Mouse (Mus musculus): ENCODE data around the gene Vmn1r171. TPM values are rescaled to one million over a fixed set of nuclear protein-coding genes. Genes with fewer than 3 reads are reported as not detected.

Gene Vmn1r171
- polyA plus RNA-seq (2012; ENCODE audit: low replicate concordance) = not detected in 2 replicates

DNA sequence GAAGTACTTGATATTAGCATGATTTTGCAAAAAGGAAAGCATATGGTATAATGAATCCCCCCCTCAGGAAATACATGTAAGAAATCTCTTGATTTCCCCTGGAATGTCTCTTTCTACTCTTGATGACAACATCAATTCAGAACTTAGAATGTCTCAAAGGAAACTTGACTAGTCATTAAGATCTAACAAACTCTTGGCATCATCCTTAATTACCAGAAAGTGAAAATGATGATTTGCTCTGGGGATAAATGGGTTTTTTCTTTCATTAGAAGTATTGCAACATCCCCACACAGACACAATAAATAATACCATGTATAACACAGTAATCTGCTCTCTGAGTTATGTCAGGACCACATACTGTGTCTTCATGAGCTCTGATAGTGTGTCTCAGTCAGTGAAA lies at the start of gene Vmn1r171:
TSS of gene Vmn1r171 (plus strand) at position 301 of the 400 bp plus-strand sequence.

DNA sequence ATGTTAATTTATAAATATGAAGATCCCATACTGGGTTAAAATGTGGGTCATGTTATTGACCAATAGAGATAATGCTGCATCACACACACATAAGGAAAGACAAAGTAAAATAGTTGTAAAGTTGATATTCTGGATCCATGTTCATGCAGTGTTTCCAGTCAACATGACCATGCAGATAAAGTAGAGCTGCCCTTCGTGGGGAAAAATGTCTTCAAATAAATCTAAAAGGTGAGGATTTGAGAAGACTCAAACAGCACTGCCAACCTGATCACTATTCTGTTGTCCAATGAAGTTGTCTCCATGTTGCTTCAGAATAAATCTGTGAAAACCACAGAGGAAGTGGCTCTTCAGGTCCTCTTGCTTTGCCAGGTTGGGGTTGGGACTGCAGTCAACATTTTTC lies 24.6 kb upstream of the Vmn1r171 start, which contains the start of gene Vmn1r170:
TSS of gene Vmn1r170 (plus strand) at position 301 of the 400 bp plus-strand sequence.

DNA sequence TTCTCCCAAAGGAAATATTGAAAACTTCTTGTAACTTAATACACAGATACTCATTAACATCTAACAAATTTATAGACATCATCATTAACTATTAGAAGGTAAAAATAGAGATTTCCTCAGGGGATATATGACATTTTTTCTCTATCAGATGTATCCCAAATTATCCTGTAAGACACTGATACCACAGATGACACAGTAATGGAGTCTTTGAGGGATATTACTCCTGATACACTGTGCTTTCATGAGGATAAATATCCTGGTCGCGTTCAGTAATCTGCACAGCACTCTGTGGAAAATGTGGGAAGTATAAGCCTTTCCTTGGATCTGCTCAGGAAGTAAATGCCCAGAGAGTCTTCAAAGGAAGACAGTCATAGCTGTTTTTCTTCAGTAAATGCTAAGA lies 27.5 kb downstream of the Vmn1r171 start, which contains the start of gene Vmn1r172:
TSS of gene Vmn1r172 (plus strand) at position 301 of the 400 bp plus-strand sequence.

Other genes with a start within 250 kb of the Vmn1r171 start
- not detected in 2 replicates for gene Nlrp5, start 244.8 kb upstream of the Vmn1r171 start, polyA plus RNA-seq (2012; ENCODE audit: low replicate concordance)
- not detected in 2 replicates for gene Vmn1r167, start 123.5 kb upstream of the Vmn1r171 start, polyA plus RNA-seq (2012; ENCODE audit: low replicate concordance)
- gene Vmn1r168, start 91.0 kb upstream of the Vmn1r171 start, polyA plus RNA-seq (2012; ENCODE audit: low replicate concordance) = not detected in 2 replicates
- gene Vmn1r169, start 55.2 kb upstream of the Vmn1r171 start, polyA plus RNA-seq (2012; ENCODE audit: low replicate concordance) = not detected in 2 replicates
- not detected in 2 replicates for gene Vmn1r170, start 24.5 kb upstream of the Vmn1r171 start, polyA plus RNA-seq (2012; ENCODE audit: low replicate concordance)
- gene Vmn1r172, start 27.6 kb downstream of the Vmn1r171 start, polyA plus RNA-seq (2012; ENCODE audit: low replicate concordance) = not detected in 2 replicates
- gene Vmn1r173, start 70.0 kb downstream of the Vmn1r171 start, polyA plus RNA-seq (2012; ENCODE audit: low replicate concordance) = not detected in 2 replicates
- gene Vmn1r174, start 121.5 kb downstream of the Vmn1r171 start, polyA plus RNA-seq (2012; ENCODE audit: low replicate concordance) = not detected in 2 replicates
- gene Vmn1r175, start 179.9 kb downstream of the Vmn1r171 start, polyA plus RNA-seq (2012; ENCODE audit: low replicate concordance) = not detected in 2 replicates
- not detected in 2 replicates for gene Vmn1r176, start 206.7 kb downstream of the Vmn1r171 start, polyA plus RNA-seq (2012; ENCODE audit: low replicate concordance)
- not detected in 2 replicates for gene Vmn1r177, start 235.7 kb downstream of the Vmn1r171 start, polyA plus RNA-seq (2012; ENCODE audit: low replicate concordance)

Measured in leukemia stem cell, adult 10-12 weeks (primary cell).